Mouse (Mus musculus): ENCODE results near the gene Tmem164.

DNA sequence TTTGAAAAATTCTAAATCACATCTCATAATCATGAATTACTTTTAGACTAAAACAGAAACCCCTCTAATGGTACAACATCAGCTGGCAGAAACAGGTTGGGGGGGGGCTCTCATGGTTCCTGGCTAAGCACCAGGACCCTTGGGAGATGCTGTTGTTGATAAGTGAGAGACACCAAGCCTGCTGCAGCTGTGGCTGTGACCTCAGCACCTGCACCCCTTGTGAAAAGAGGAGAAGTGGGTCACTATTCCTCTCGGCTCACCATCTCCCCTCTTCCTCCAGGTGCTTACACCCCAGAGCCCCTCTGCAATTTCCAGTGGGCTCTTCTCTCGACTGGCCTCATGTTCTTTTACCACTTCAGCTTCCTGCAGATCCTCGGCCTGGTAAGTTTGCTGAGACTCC lies 151.0 kb downstream of the Tmem164 start:
- TF ChIP-seq CTCF (IDR thresholded peaks at IDR 0.05; ENCODE audit: borderline replicate concordance, extremely low read depth, insufficient read depth, insufficient read length) (no peak), POLR2A (IDR thresholded peaks at IDR 0.05; ENCODE audit: borderline replicate concordance, extremely low read depth, insufficient read depth, insufficient read length, poor library complexity, severe bottlenecking) (no peak)
